Mouse (Mus musculus) testis, postnatal 14 days (tissue): ENCODE measurements around the gene Parp8.
"Not testable (repeated sequence)": the region's sequence is repeated elsewhere in the genome, so short reads cannot be mapped to it uniquely, and the experiment has no call there.

Experiments used
- DNase-seq: peaks from one replicate; pipeline ENCODE4 v3.0.0; 2021; ENCODE audit warnings: low spot score

Gene Parp8

GRCm38 (mm10) chr13:116962480-116963462 lies 62.6 kb downstream of the Parp8 start:
- no peak for DNase-seq

GRCm38 (mm10) chr13:116958776-116959589 lies 66.4 kb downstream of the Parp8 start:
- DNase-seq: no peak

GRCm38 (mm10) chr13:116957577-116957976 lies 67.8 kb downstream of the Parp8 start:
- no peak for DNase-seq

GRCm38 (mm10) chr13:116951336-116951735 lies 74.0 kb downstream of the Parp8 start:
- no peak for DNase-seq

GRCm38 (mm10) chr13:116949527-116949926 lies 75.8 kb downstream of the Parp8 start:
- no peak for DNase-seq

GRCm38 (mm10) chr13:116949056-116949455 lies 76.3 kb downstream of the Parp8 start:
- DNase-seq: no peak

- DNase-seq: no peak
These were observed 77.1 kb downstream of the Parp8 start for GRCm38 (mm10) chr13:116948299-116948659.

- DNase-seq: no peak
These were observed 77.6 kb downstream of the Parp8 start for GRCm38 (mm10) chr13:116947611-116948298.

GRCm38 (mm10) chr13:116946566-116946965 lies 78.8 kb downstream of the Parp8 start:
- DNase-seq: no peak

GRCm38 (mm10) chr13:116941280-116942015 lies 83.9 kb downstream of the Parp8 start:
- no peak for DNase-seq

- DNase-seq: no peak
These were observed 84.6 kb downstream of the Parp8 start for GRCm38 (mm10) chr13:116940761-116941160.

- DNase-seq: not testable (repeated sequence)
These were observed 88.3 kb downstream of the Parp8 start for GRCm38 (mm10) chr13:116937019-116937418.

- DNase-seq: no peak
These were observed 107.9 kb downstream of the Parp8 start for GRCm38 (mm10) chr13:116917387-116917930.

GRCm38 (mm10) chr13:116908284-116908683 lies 117.1 kb downstream of the Parp8 start:
- DNase-seq: no peak

GRCm38 (mm10) chr13:116903394-116903793 lies 121.9 kb downstream of the Parp8 start:
- no peak for DNase-seq

GRCm38 (mm10) chr13:116898395-116898794 lies 126.9 kb downstream of the Parp8 start:
- no peak for DNase-seq

GRCm38 (mm10) chr13:116897711-116898110 lies 127.6 kb downstream of the Parp8 start:
- no peak for DNase-seq

GRCm38 (mm10) chr13:116884422-116884942 lies 140.9 kb downstream of the Parp8 start:
- no peak for DNase-seq

GRCm38 (mm10) chr13:116882226-116882625 lies 143.1 kb downstream of the Parp8 start:
- no peak for DNase-seq

GRCm38 (mm10) chr13:116879580-116880192 lies 145.7 kb downstream of the Parp8 start:
- DNase-seq: no peak
